Mouse (Mus musculus): ENCODE results near the gene Cacna2d2.

The Cacna2d2 gene

DNA sequence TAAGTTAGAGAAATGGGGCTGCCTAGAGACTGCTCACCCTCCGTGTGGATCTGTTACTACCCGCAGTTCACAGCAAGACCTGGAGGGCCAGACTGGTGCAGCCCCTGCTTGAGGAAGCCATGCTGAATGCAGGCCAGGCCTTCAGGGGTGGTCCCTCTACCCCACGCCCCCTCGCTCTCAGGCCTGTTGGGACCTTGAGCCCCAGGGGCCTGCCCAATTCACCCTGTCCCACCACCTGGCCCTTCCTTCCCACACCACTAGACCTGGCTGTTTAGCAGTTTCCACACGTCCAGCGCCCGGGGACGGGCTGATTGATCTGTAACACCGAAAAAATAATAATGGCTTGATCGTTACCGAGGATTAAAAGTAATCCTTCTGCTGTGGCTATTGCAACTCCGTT is 94.8 kb downstream of the Cacna2d2 start:
- DNase-seq (ENCODE audit: low spot score in 2 of 2), result no peak

DNA sequence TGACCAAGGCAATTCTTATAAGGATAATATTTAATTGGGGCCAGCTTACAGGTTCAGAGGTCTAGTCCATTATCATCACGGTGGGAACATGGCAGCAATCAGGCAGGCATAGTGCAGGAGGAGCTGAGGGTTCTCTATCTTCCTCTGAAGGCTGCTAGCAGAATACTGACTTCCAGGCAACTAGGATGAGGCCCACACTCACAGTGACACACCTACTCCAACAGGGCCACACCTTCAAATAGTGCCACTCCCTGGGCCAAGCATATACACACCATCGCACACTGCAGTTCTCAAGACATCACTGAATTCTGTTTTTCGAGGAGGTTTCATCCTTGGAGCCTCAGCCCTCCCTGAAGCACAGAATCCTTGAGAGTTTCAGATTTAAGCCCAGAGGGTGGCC is 96.9 kb downstream of the Cacna2d2 start:
- DNase-seq (ENCODE audit: low spot score in 2 of 2), result no peak

DNA sequence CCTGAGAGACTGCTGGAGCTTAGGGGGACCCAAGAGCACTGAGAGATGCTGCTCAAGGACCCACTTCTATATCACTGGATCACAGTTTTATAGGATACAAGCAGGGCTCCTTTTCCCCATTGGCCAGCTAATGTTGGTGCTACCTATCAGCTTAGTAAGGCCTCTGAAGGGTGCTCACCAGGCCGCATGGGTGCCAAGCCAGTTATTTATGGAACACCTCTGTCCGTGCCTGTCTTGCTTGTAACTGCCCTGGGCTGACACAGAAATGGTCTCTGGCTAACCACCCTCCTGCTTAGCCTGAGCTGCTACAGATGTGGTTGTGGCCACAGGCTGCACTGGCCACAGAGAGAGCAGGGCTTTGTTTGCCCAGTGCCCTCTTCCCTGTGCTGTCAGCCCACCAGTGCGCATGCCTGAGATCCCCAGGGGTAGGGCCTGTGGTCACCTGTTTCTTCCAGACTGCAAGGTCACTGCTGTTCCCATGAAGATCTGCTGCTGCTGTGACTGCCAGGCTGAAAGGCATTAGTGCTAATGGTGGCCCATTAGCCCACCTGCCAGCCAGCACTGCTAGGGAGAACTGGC is 101.4 kb downstream of the Cacna2d2 start:
- no peak for DNase-seq (ENCODE audit: low spot score in 2 of 2)

DNA sequence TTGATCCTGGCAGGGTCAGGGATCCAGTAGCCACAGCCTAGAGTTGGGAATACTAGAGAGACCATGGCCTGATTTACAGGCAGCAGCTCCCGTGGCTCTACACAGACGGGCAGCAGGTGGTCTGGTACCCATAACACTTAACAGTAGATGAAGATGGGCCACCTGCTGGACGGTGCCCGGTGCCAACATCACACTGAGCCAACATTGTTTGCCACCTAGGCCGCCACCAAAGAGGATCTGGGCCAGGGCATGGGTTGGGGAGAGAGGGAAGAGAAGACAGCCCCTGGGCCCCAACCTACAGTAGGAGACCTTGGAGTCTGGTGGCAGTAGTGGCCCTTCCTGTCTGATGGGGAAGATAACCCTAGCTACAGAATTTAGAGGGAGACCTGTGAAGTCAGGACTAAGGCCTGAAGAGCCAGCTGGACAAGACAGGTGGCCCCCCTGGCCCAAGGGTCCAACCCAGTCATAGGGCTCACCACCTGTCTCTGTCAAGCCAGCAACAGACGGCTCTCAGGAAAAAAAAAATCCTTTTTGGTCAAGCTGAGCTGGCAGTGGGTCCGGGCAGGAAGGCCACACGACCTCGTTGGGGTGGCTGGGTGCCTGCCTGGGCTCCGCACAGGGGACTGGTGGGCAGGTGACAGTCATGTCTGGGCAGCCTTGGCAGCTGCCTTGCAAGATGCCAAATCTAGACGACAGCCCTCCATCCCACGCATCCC is 102.9 kb downstream of the Cacna2d2 start:
- DNase-seq (ENCODE audit: low spot score in 2 of 2), result no peak

DNA sequence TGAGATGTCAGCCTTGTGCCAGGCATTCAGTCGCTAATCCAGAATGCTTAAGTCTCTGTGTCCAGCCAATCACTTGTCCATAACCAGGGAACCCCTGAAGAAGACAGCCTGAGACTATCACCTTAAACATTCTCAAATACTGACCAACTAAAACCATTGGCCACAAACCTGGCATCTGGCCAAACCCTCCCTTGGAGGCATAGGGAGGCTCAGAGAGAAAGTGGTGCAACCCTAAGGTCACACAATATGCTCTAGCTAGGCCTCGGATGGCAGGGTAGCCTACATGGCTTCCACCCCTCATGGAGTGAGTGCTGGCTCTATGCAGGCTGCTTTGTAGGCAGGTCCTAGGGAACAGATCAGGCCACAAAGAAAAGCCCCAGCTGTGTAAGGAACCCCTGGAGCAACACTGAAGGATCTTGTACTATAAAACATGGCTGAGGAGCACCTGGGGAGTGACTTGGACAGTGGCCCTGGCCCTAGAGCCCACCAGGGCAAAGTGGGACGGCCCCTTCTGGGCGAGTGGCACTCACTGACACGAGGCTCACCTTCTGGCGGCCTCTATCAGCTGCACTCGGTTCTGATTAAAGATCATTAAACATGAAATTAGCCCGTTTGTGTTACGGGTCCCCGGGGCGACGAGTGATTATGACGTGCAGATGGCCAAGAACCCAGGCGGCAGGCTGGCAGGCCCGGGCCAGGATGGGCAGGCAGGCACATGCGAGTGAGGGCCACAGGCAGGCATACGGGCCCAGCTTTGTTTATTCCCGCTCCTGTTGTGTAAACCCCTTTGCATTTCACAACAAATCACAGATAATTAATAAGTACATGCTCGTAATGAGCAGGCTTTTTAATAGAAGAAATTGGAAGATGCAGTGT is 105.5 kb downstream of the Cacna2d2 start:
- no peak for DNase-seq (ENCODE audit: low spot score in 2 of 2)

DNA sequence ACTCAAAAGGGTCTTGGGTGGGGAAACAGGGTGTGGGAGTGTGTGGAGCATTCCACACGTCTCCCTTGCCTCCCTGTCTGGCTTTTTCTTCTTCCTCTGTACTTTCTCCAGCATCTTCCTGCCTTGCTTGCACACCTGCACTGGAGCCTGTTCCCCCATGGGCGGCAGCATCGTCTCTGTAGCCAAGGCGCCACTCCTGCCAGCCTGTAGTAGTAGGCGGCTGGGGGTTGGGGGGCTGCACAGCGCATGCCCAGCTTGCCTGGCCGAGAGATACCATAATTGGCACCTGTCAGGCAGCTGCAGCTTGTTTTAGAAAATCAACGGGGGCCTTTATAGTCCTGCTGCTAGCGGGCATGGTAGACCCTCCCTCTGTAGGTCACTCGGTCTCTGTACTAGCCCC is 108.9 kb downstream of the Cacna2d2 start:
- DNase-seq (ENCODE audit: low spot score in 2 of 2), result peak; percentile 47 to 62

DNA sequence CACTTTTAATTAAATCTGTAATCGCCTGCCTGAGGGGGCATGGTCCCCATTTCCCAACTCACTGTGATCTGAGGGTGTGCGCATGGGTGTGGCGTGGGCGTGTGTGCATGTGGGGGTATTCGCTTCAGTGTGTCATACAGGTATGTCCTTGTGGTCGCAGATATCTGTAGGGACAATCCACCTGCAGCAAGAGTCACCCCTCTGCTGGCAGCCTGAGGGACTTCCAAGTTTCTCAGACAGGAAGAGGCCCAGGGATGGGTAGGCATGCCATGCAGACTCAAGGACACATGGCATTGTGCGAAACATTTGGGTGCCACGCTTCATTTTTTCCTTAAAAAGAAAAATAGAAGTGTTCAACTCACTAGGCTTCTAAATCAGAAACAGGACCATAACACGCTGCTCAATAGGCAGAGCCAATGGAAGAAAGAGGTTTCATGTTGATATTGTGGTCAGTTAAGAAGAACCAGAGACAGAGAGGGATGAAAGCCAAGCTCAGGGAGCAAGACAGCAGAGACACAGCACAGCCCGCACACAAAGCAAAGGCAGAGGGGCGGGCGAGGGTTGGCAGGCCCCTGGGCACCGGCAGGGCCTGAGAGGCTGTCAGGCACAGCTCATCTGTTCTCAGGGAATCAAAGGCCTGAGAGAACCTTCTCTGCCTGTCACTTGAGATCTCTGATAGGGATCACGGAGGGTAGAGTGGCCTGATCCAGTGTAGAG is 111.1 kb downstream of the Cacna2d2 start:
- DNase-seq (ENCODE audit: low spot score in 2 of 2), result no peak

DNA sequence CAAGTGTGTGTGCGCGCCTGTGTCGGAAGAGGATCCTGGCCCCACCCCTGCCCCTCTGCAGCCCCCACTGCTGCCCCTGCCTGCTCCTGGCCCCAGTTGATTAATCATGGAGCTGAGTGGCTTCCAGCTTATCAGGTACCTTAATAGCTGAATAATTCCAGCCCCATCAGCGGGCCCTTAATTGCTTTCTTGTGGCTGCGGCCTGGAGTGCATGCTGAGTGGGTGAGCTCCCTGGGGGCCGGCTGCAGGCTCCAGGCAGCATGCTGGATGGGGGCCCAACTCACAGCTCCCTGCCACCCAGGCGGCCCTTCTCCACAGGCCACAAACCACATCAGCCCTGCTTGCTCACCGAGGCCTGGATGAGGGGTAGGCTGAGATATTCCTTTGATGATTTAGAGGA is 112.0 kb downstream of the Cacna2d2 start:
- no peak for DNase-seq (ENCODE audit: low spot score in 2 of 2)

DNA sequence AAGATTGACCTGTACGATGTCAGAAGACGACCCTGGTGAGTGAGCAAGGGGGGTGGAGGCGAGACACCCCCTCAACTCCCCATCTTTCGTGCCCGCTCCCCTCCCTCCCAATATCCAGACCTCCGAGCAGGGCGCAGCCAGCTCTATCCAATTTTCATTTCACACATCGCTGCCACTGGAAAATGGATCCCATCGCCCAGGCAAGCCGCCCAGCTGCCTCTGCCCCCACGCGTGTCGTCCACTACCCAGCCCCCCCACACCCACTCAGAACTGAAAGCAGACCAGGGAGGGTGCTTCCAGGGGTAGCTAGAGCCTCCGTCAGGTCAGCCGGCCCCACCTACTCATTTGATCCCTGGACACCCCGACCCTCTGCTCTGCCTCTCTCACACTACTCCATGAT is 112.9 kb downstream of the Cacna2d2 start:
- no peak for DNase-seq (ENCODE audit: low spot score in 2 of 2)

DNA sequence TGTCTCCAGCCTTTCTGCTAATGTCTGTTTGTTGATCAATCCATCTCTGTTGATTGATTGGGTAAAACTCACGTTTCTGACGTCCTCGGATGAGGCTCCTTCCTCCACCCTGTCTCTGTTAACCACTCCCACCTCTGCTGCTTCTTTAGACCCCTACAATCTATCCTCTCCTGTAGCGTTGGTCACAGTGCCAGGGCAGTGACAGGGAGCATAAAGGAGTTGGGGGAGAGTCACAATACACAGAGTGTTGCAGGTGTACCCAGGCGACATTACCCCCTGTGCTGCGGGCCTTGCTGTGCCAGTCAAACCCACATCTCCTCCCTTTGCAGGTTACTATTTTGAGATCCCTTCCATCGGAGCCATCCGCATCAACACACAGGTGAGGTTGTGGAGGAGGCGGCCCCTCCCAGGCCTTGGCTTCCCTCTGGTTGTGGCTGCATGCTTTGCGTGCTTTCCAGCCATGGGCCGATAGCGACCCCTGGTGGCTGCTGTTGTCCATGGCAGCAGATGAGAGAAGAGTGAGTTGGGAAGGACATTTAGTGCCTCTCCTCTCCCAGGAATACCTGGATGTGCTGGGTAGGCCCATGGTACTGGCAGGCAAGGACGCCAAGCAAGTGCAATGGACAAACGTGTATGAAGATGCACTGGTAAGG is 115.0 kb downstream of the Cacna2d2 start:
- DNase-seq (ENCODE audit: low spot score in 2 of 2), result peak; percentile 89 to 90

DNA sequence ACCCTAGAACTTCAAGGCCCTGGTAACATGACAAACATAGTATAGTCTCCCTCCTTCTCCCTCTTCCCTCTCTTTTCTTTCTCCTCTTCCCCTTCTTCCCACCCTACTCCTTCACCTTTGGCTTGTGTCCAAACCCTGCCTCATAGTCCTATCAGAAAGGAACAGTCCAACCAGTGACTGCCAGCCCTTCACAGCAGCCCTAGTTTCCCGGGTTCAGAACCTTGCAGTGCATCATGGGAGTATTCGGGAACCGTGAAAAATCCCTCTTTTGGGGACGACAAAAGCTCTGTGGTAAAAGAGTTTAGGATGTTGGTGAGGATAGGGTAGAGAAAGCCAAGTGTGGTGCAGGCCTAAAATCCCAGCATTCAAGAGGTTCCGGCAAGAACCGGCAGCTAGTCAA is 120.9 kb downstream of the Cacna2d2 start:
- no peak for DNase-seq (ENCODE audit: low spot score in 2 of 2)

DNA sequence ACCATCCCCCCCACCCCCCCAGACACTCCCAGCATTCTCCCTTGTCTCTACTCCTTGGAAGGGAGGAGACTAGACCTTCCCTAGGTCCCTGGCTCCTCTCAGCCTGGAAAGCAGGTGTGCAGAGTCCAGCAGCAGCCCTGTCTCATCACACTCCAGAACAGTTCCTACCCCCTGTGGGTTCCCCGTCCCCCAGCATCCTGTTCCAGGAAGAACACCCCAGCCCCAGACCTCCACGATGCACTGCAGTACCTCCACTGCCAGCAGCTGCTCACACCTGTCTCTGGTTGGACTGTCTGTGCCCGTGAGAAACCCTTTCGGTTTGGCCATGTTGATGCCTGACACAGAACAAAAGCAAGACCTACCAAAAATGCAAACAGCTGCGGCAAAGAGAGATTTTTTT is 121.8 kb downstream of the Cacna2d2 start:
- DNase-seq (ENCODE audit: low spot score in 2 of 2), result no peak

DNA sequence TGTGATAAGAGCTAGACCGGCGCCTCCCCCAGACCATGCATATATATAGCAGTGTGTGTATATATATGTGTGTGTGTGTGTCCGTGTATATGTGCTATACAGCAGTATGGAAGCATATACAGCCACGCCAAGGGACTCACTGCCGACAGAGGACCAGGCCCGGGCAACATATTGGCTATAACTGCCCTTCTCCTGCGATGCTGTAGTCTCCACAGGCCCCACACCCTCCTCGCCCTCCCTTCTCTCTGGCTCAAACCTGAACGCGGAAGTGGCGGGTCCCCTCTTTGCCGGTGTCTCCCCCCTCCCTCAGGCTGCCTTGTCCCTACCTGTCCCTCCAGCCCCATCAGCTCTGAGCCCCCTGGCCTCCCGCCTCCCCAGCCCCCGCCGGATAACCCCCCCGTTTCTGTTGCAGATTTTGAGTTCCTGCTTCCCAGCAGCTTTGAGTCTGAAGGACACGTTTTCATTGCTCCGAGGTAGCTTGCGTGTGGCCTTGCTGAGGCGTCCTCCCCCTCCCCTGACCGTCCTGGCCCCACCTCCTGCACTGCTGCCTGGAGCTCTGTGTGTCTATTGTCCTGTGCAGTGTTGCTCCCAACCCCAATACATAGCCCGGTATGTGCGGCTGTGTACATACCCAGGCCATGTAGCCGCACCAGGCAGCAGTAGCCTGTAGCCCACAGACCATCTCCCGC is 122.4 kb downstream of the Cacna2d2 start:
- no peak for DNase-seq (ENCODE audit: low spot score in 2 of 2)

DNA sequence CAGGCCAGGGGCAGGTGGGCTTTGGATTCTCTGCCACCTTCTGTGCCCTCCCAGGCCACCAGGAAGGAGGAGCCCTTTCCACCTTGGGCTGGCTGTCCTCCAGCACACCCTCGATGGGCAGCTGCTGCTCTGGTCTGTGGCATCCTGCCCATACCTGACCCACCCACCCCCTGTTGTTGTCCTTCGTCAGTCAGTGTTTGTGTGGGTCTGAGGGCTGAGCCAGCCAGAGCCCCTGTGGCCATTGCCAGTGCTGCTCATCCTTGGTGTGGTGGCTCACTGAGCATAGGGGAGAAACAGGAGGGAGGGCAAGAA is 122.9 kb downstream of the Cacna2d2 start:
- DNase-seq (ENCODE audit: low spot score in 2 of 2), result no peak

DNA sequence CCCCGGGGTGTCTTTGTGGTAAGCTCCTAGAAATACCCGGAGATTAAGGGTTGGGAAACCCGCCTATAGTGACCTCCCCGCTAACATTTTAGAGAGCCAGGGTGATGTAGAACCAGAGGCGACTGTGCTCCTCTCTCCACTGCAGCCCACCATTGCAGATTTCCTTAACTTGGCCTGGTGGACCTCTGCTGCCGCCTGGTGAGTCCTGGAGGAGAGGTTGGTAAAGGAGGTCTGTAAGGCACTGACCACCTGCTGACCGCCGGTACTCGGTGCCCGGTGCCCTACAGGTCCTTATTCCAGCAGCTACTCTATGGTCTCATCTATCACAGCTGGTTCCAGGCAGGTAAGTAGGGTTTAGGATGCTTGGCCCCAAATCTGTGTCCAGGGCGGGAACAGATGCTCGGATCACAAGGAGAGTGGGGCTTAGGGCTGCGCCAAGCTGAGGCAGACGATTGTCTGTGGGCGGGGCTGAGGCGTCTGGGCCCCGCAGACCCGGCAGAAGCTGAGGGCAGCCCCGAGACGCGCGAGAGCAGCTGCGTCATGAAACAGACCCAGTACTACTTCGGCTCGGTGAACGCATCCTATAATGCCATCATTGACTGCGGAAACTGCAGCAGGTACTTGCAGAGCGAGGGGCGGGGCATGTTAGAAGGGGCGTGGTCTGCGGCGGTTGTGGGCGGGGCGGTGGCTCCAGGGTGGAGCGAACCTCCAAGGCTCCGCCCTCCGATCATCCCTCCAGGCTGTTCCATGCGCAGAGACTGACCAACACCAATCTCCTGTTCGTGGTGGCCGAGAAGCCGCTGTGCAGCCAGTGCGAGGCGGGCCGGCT is 127.0 kb downstream of the Cacna2d2 start:
- DNase-seq (ENCODE audit: low spot score in 2 of 2), result peak; percentile 70 to 77

DNA sequence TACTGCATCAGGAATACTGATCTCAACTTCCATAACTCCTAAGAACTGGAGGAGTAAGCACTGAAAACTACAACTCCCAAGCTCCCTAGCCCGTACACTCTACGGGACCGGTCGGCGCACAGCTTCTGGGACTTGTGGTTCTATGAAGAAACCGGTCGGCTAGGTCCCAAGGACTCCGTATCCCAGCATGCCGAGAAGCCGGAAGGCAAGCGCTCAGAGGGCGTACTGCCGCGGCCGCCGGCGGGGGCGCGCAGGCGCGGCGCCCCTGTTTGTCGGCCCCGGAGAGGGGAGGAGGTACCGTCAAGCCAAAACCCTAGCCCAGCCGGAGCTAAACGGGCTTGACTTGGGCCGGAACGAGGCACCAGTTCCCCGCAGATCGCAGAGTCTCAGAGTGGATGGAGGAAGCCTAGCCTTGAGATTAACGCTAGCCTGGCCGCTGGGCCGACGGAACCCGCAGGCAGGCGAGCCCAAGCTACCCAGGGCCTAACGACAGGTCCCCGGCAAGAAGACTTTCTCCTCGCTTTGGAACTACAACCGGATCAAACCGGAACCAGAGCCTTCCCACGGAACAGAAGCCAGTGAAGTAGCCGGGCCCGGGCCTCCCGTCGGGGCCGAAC is 134.5 kb downstream of the Cacna2d2 start, which contains the start of gene Tmem115:
Gene Tmem115, plus strand, starts transcription at position 155 of the 617 bp plus-strand sequence.
- peak; percentile 92 to 96 for DNase-seq (ENCODE audit: low spot score in 2 of 2)

DNA sequence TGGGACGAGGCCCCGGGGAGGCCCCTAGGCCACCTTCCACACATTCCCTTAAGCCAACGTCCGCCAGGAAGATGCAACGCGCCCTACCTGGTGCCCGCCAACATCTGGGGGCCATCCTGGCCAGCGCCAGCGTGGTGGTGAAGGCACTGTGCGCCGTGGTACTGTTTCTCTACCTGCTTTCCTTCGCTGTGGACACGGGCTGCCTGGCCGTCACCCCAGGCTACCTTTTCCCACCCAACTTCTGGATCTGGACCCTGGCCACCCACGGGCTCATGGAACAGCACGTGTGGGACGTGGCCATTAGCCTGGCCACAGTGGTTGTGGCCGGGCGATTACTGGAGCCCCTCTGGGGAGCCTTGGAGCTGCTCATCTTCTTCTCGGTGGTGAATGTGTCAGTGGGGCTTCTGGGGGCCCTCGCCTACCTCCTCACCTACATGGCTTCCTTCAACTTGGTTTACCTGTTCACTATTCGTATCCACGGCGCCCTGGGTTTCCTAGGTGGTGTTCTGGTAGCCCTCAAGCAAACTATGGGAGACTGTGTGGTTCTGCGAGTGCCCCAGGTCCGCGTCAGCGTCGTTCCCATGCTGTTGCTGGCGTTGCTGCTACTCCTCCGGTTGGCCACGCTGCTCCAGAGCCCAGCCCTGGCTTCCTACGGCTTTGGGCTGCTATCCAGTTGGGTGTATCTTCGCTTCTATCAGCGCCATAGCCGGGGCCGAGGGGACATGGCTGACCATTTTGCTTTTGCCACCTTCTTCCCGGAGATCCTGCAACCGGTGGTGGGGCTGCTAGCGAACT is 135.2 kb downstream of the Cacna2d2 start:
- no peak for DNase-seq (ENCODE audit: low spot score in 2 of 2)

DNA sequence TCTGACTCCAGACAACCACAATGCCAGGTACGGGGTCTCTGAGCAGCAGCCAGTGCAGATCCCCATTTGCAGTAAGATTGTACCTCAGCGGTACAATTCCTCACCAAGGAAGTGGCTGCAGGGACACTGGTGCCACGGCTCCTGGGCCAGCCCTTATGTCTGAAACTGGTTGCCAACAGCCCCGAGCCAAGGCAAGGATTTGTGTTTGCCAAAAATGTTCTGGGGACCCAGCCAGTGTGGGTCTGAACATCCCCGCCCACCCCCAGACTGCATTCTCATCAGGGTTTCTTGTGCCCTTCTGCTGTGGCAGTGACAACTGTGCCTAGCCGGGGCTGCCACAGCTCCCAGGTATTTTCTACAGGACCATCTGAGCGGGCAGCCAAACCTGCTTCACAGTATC is 138.8 kb downstream of the Cacna2d2 start:
- no peak for DNase-seq (ENCODE audit: low spot score in 2 of 2)

DNA sequence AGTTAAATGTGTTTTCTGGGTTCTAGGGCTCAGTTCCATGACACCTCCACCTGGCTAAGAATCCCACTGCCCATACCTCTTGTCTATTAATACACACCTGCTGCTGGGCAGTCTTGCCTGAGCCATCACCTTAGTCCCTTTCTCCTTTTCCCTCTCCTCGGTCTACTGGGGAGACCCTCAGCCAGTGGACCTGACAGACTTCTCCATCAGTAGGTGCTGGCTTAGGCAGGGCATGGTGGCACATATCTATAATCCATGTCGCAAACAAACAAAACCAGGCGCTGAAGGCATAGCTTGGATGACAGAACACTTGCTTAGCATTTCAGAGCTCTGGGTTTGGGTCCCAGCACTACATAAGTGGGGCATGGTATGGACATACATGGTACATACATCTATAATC is 139.3 kb downstream of the Cacna2d2 start:
- no peak for DNase-seq (ENCODE audit: low spot score in 2 of 2)

Measured in frontal cortex, postnatal 36 days (tissue).